Mouse (Mus musculus) adrenal gland, postnatal 36 days (tissue): Measurements from ENCODE around the gene Tbc1d10b. TPM values are rescaled to one million over a fixed set of nuclear protein-coding genes. Genes with fewer than 3 reads are reported as not detected.
A peak's percentile ranks its signal among the peaks of the same experiment; 100 is the strongest.
"Not testable (repeated sequence)": the region's sequence is repeated elsewhere in the genome, so short reads cannot be mapped to it uniquely, and the experiment has no call there.

Source experiments
- DNase-seq, 2 experiments: peaks; one replicate each; pipeline ENCODE4 v3.0.0; 2021; ENCODE audit warnings: mixed read lengths in 1 of 2
- long read RNA-seq, 2 experiments: library from polyadenylated mRNA; stranded (forward); transcript quantifications; one replicate each; pipeline ENCODE4 v2.0.0; 2021; ENCODE audit warnings: borderline sequencing depth in 2 of 2
- total RNA-seq, 2 experiments: library from RNA; stranded (reverse); gene quantifications; 2 replicates each; pipeline ENCODE4 v1.2.3; 2021

The Tbc1d10b gene
- total RNA-seq = 10 to 100 TPM; 40.7 to 48.4 TPM
- long read RNA-seq, experiment 1, transcript Tbc1d10b-201 (9 exons, 3,614 nt) = major isoform, 54 of 73 reads
- long read RNA-seq, experiment 1, partial matches to known transcripts = 0 of 73 reads
- long read RNA-seq, experiment 1, other reads (novel, unspliced or antisense) = 19 of 73 reads
- long read RNA-seq, experiment 2, transcript Tbc1d10b-201 (9 exons, 3,614 nt) = major isoform, 13 of 17 reads
- long read RNA-seq, experiment 2, partial matches to known transcripts = 1 of 17 reads
- long read RNA-seq, experiment 2, other reads (novel, unspliced or antisense) = 3 of 17 reads

- no peak for DNase-seq
Observed at GRCm38 (mm10) chr7:127208295-127208552, at the start of gene Tbc1d10b. TSS of gene Tbc1d10b (minus strand) at chr7:127208468.

GRCm38 (mm10) chr7:127256518-127256917 is 48.2 kb upstream of the Tbc1d10b start:
- DNase-seq = no peak

- no peak for DNase-seq
Observed at GRCm38 (mm10) chr7:127255965-127256364, 47.7 kb upstream of the Tbc1d10b start.

GRCm38 (mm10) chr7:127255008-127255407 is 46.7 kb upstream of the Tbc1d10b start:
- DNase-seq = no peak

GRCm38 (mm10) chr7:127253821-127254769 is 45.8 kb upstream of the Tbc1d10b start:
- peak; percentile 96 for DNase-seq

- DNase-seq = no peak
Observed at GRCm38 (mm10) chr7:127253341-127253740, 45.1 kb upstream of the Tbc1d10b start.

GRCm38 (mm10) chr7:127252414-127252813 is 44.1 kb upstream of the Tbc1d10b start:
- no peak for DNase-seq

GRCm38 (mm10) chr7:127250511-127250910 is 42.2 kb upstream of the Tbc1d10b start:
- DNase-seq = not testable (repeated sequence)

- DNase-seq = peak in 1 of 2 experiments; percentile 63
Observed at GRCm38 (mm10) chr7:127244658-127245510, 36.6 kb upstream of the Tbc1d10b start.

- peak; percentile 97 to 99 for DNase-seq
Observed at GRCm38 (mm10) chr7:127243870-127244657, 35.8 kb upstream of the Tbc1d10b start, which contains the start of gene Zfp771. TSS of gene Zfp771 (plus strand) at chr7:127244274.

GRCm38 (mm10) chr7:127243361-127243867 is 35.1 kb upstream of the Tbc1d10b start:
- DNase-seq = no peak

- DNase-seq = peak in 1 of 2 experiments; percentile 43
Observed at GRCm38 (mm10) chr7:127234777-127235176, 26.5 kb upstream of the Tbc1d10b start.

- no peak for DNase-seq
Observed at GRCm38 (mm10) chr7:127233765-127234164, 25.5 kb upstream of the Tbc1d10b start.

- peak; percentile 32 to 51 for DNase-seq
Observed at GRCm38 (mm10) chr7:127233368-127233749, 25.1 kb upstream of the Tbc1d10b start.

- DNase-seq = peak; percentile 89 to 93
Observed at GRCm38 (mm10) chr7:127232622-127233367, 24.5 kb upstream of the Tbc1d10b start, which contains the start of the genes Zfp553 and Sept1. TSS of gene Zfp553 (plus strand) at chr7:127233061. TSS of gene Sept1 (minus strand) at chr7:127233130.

- DNase-seq = no peak
Observed at GRCm38 (mm10) chr7:127231826-127232621, 23.8 kb upstream of the Tbc1d10b start.

- DNase-seq = no peak
Observed at GRCm38 (mm10) chr7:127231376-127231775, 23.1 kb upstream of the Tbc1d10b start.

- peak; percentile 83 to 90 for DNase-seq
Observed at GRCm38 (mm10) chr7:127228615-127229303, 20.5 kb upstream of the Tbc1d10b start.
